Mouse (Mus musculus) heart, embryonic 11.5 days (tissue): ENCODE measurements around the gene Lima1. TPM values are rescaled to one million over a fixed set of nuclear protein-coding genes. Genes with fewer than 3 reads are reported as not detected.
"Not testable (repeated sequence)": the region's sequence is repeated elsewhere in the genome, so short reads cannot be mapped to it uniquely, and the experiment has no call there.

ENCODE experiments used
- ATAC-seq: fragments of 200-750 bp; cut with Nextera tagmentation; replicated peaks from 2 replicates; pipeline ENCODE4 v1.8.0; 2017; ENCODE audit warnings: moderate library complexity; ENCODE audit not compliant: insufficient number of reproducible peaks, low FRiP score, low TSS enrichment
- H3K27ac ChIP-seq: fragments of 300-500 bp; sonication (generic); 2 replicates; pipeline ENCODE4 v1.5.1; 2014; ENCODE audit warnings: mild to moderate bottlenecking, low read depth, low read length
- H3K27me3 ChIP-seq: fragments of 300-500 bp; sonication (generic); 2 replicates; pipeline ENCODE4 v1.6.1; 2014; ENCODE audit warnings: mild to moderate bottlenecking, low read length, mixed read lengths; ENCODE audit not compliant: control insufficient read depth, insufficient read depth
- H3K36me3 ChIP-seq: fragments of 300-500 bp; sonication (generic); 2 replicates; pipeline ENCODE4 v1.6.1; 2014; ENCODE audit warnings: mild to moderate bottlenecking, low read length, moderate library complexity, mixed read lengths; ENCODE audit not compliant: control insufficient read depth, insufficient read depth
- H3K4me1 ChIP-seq: fragments of 300-500 bp; sonication (generic); 2 replicates; pipeline ENCODE4 v1.6.1; 2014; ENCODE audit warnings: low read length; ENCODE audit not compliant: control insufficient read depth, insufficient read depth
- H3K4me2 ChIP-seq: fragments of 300-500 bp; sonication (generic); 2 replicates; pipeline ENCODE4 v1.6.1; 2014; ENCODE audit warnings: mild to moderate bottlenecking, moderate library complexity
- H3K4me3 ChIP-seq: fragments of 300-500 bp; sonication (generic); 2 replicates; pipeline ENCODE4 v1.5.1; 2014; ENCODE audit warnings: low read depth, low read length
- H3K9ac ChIP-seq: fragments of 300-500 bp; sonication (generic); 2 replicates; pipeline ENCODE4 v1.6.1; 2014; ENCODE audit warnings: mild to moderate bottlenecking, low read depth, low read length, moderate library complexity
- H3K9me3 ChIP-seq: fragments of 300-500 bp; sonication (generic); replicated peaks from 2 replicates; pipeline ENCODE4 v1.6.1; 2016; ENCODE audit warnings: low read length; ENCODE audit not compliant: control insufficient read depth
- WGBS: fragments of 180-500 bp; shearing (Covaris S2); extraction: QIAGEN DNeasy Blood & Tissue Kit; methylation state at CpG from one replicate; pipeline ENCODE4 v1.1.7; 2014; ENCODE audit not compliant: insufficient replicate concordance; 5-methylcytosine and 5-hydroxymethylcytosine counted together
- polyA plus RNA-seq: library from polyadenylated mRNA; unstranded; fragments of >200 nt; fragmentation: Nextera tagmentation; extraction: Ambion mirVana; gene quantifications from 2 replicates; pipeline ENCODE4 v1.2.1, GENCODE M21; 2014

The Lima1 gene
- polyA plus RNA-seq, 1 experiment from 2014 or later: 24.1 TPM

DNA sequence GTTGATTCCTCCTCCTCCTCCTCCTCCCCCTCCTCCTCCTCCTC is 102.6 kb downstream of the Lima1 start, which contains the start of gene Cers5:
Gene Cers5 (minus strand): TSS at position 5 of the 44 bp plus-strand sequence.
- not testable (repeated sequence) for H3K9me3 ChIP-seq, ATAC-seq, H3K36me3 ChIP-seq, H3K27me3 ChIP-seq, H3K4me1 ChIP-seq
- Histone ChIP-seq H3K27ac (peak within 1 kb of the TSS; percentile 75), H3K4me2 (peak within 1 kb of the TSS; percentile 94), H3K9ac (peak within 1 kb of the TSS; percentile 78), H3K4me3 (peak within 1 kb of the TSS; percentile 63)

DNA sequence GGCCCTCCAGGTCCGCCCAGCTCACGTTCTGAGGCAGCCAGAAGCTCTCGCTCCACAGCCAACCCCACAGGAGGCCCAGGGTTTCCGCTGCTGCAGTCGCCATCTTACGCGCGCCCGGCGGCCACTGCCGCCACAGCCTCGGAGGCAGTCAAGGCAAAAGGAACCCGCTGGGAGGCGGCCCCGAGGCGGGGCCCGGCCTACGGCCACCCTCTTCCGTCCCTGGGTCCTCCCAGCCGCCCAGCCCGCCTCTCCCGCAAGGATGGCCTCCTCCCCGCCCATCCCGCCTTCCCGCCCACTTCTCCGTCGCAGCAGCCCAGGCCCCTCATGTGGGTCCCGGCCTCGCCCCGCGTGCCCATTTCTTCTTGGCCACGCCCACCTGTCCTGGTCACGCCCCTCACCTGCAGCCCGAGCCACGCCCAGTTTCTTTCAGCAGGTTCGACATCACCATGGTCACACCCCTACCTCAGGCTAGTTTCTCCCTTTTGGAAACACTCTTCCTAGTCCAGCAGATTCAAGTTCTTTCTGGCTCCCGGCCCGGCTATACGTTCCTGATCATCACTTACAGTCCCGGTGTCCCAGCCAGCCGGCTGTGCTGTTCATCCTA is 102.9 kb downstream of the Lima1 start:
- ATAC-seq: peak; percentile 89
- Histone ChIP-seq H3K4me1 (peaks cover 10% of the 10 kb centered on the region), H3K36me3 (no peaks in the 10 kb centered on the region), H3K4me2 (peak overlapping the region; percentile 94), H3K27ac (peak overlapping the region; percentile 75), H3K4me3 (peak overlapping the region; percentile 63), H3K27me3 (no peaks in the 10 kb centered on the region), H3K9me3 (no peaks in the 10 kb centered on the region), H3K9ac (peak overlapping the region; percentile 78)
- under 1% methylated on average over 32 of the region's 41 CpGs for WGBS

DNA sequence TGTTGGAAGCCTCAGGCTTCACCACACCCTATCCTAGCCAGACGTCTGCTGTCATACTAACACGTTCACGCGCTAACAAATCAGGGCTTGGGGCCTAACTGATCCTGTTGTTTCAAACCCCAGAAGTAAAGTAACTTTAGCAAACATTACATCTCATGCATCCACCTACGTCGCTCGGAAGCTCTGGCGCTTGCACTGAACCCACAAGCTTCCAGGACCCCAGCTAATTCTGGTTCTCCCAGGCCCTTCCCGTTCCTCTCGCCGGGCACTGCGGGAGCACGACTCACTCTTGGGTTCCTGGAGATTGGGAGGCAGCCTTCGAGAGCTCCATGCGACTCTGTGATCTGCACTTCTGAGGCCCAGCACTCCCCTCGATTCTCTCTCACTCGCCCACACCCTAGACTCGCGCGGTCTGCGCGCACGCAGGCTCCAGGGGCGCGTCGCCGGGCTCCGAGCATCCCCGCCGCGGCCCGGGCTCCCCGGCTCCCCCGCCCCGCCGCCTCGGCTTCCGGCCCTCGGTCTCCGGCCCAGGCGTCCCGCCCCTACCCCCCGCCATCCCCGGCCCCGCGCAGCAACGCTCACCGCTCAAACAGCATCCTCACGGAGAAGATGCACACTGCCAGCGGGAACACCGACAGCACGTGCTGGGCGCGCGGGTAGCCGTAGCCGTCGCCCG is 103.5 kb downstream of the Lima1 start:
- H3K27ac ChIP-seq: peak overlapping the region; percentile 75
- no peaks in the 10 kb centered on the region for H3K9me3 ChIP-seq
- no peaks in the 10 kb centered on the region for H3K27me3 ChIP-seq
- whole genome bisulfite sequencing: under 1% methylated on average over 55 of the region's 59 CpGs
- peak; percentile 70 for ATAC-seq
- H3K4me3 ChIP-seq: peak overlapping the region; percentile 63
- peak overlapping the region; percentile 94 for H3K4me2 ChIP-seq
- H3K9ac ChIP-seq: peak overlapping the region; percentile 78
- peaks cover 10% of the 10 kb centered on the region for H3K4me1 ChIP-seq
- H3K36me3 ChIP-seq: no peaks in the 10 kb centered on the region

DNA sequence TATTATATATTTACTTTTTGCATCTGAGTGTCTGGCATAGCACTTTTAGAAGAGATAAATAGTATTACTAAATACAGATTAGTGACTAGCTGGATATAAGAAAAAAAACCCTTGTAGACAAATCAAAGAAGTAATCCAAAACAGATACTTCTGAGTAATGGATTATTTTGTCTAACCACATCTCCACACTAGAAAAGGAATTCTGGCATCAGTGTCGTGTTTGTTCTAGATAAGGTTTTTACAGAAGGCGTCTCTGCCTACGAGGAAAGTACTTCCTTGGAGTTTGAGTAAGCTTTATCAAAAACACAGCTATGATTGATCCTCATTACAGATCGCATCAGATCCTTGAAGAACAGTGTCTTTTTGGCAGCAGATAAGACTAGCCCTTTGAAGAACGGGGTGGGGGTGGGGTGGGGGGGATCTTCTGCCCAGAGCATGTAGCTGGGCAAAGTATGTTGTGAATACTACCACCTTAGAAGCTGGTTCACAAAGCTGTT is 104.2 kb downstream of the Lima1 start:
- Histone ChIP-seq H3K9me3 (no peaks in the 10 kb centered on the region), H3K4me1 (peaks cover 10% of the 10 kb centered on the region), H3K36me3 (no peaks in the 10 kb centered on the region), H3K27ac (peak overlapping the region; percentile 75; the same call in 1 of the 2 replicates), H3K4me2 (peak overlapping the region; percentile 94), H3K9ac (peak overlapping the region; percentile 78), H3K4me3 (peak overlapping the region; percentile 63), H3K27me3 (no peaks in the 10 kb centered on the region)
- WGBS: 5% methylated on average over 5 of the region's 5 CpGs
- no peak for ATAC-seq

DNA sequence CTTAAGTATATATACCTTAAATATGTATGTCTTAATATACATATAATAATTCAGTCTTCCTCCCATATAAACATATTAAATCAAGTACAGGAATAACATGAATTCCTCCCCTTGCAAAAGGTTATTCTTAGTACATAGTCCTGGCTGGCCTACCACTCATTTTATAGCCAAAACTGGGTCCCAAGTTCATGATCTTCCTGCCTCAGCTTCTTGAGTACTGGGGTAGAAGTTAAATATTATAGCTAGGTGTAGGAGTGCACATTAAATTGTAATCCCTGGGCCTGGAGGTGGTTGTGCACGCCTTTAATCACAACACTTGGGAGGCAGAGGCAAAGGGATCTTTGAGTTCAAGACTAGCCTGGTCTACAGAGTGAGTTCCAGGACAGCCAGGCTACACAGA is 106.5 kb downstream of the Lima1 start:
- no peaks in the 10 kb centered on the region for H3K27me3 ChIP-seq
- H3K4me2 ChIP-seq: no peak overlapping the region
- H3K4me3 ChIP-seq: no peak overlapping the region
- no peak overlapping the region for H3K9ac ChIP-seq
- H3K27ac ChIP-seq: no peak overlapping the region
- H3K4me1 ChIP-seq: peaks cover 10% of the 10 kb centered on the region
- WGBS: 86% methylated on average over 1 of the region's 1 CpGs
- H3K36me3 ChIP-seq: 0 out of 2 replicates have a peak, but pooled peaks cover 2% of the 10 kb centered on the region
- ATAC-seq: no peak
- no peaks in the 10 kb centered on the region for H3K9me3 ChIP-seq

DNA sequence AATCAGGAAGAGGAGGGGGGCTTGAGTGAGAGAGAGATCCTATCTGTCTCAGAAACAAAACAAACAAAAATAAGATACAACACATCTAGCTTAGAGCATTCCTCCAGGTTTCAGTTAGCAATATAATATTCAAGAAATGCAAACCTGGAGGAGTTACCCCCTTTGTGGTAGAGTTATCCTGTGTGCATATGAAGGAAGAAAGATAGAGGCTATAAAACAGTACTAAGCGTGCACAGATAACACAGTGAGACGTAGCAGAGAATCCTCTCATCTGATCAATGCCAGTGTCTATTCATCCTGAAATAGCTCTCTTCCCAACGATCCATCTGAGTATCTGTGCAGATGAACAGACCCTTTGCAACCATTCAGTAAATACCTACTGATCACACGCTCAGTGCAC is 107.8 kb downstream of the Lima1 start:
- ATAC-seq: no peak
- Histone ChIP-seq H3K36me3 (0 out of 2 replicates have a peak, but pooled peaks cover 2% of the 10 kb centered on the region), H3K27ac (no peak overlapping the region), H3K4me2 (no peak overlapping the region), H3K27me3 (no peaks in the 10 kb centered on the region), H3K4me3 (no peak overlapping the region), H3K9me3 (no peaks in the 10 kb centered on the region), H3K9ac (no peak overlapping the region), H3K4me1 (peaks cover 10% of the 10 kb centered on the region)
- WGBS: 77% methylated on average over 4 of the region's 4 CpGs

DNA sequence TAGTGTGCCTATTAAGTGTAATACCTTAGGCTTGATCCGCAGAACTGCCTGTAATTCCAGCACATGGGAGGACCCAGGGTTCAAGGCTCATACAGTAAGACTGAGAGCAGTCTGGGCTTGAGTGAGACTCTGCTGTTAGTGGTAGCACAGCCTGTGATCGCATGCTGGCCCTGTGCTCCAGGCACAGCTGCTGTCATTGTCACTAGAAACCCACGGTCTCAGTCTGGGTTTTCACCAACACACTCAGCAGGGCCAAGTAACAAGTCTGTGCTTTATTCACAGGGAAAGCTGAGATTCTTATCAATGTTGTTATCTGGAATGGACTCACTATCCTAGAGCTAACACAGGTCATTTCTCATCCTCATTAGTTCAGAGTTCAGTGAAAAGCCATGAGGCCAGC is 121.1 kb downstream of the Lima1 start:
- no peak for ATAC-seq
- Histone ChIP-seq H3K4me3 (no peak overlapping the region), H3K27ac (no peak overlapping the region), H3K4me2 (no peak overlapping the region), H3K4me1 (0 out of 2 replicates have a peak, but pooled peaks cover 2% of the 10 kb centered on the region), H3K9ac (no peak overlapping the region), H3K27me3 (no peaks in the 10 kb centered on the region), H3K36me3 (0 out of 2 replicates have a peak, but pooled peaks cover 6% of the 10 kb centered on the region), H3K9me3 (peaks cover 4% of the 10 kb centered on the region; the same call in 1 of the 2 replicates)
- 66% methylated on average over 3 of the region's 3 CpGs for WGBS

DNA sequence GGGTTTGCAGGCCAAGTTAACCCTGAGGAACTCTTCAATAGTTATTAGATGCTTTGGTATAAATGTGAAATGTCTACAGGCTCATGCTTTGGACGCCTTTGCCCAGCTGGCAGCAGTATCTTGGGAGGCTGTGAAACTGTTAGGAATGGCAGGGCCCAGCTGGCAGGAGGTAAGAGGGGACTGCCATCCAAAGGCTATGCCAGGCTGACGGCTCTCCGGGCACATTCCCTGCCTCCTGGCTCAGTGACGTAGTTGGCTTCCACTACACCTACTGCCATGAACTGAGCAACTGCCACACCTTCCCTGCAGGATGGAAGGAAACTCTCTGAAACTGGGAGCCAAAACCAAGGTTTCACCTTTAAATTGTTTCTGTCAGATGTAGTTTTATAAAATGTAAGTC is 135.0 kb downstream of the Lima1 start:
- 92% methylated on average over 4 of the region's 4 CpGs for WGBS
- Histone ChIP-seq H3K4me2 (no peak overlapping the region), H3K27ac (no peak overlapping the region), H3K4me1 (no peaks in the 10 kb centered on the region), H3K9ac (no peak overlapping the region), H3K4me3 (no peak overlapping the region), H3K9me3 (no peaks in the 10 kb centered on the region), H3K36me3 (peaks cover 13% of the 10 kb centered on the region), H3K27me3 (no peaks in the 10 kb centered on the region)
- no peak for ATAC-seq

DNA sequence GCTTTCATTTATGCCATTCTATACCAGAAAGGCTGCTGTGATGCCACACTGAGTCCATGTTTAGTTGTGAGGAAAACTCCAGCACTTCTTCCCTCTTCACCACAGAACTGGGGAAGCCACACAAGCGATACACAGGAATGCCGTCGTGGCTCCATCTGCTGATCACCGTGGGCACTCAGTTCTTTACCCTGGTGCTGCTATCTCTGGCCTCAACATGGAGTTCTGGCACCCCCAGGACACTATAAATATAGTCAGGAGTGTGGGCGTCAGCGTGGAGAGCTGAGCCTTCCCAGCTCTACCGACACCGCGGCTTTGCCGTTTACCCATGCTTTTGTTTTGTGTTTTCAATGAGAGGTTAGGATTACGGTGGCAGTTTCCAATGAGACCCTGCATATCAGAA is 138.6 kb downstream of the Lima1 start:
- Histone ChIP-seq H3K9ac (no peak overlapping the region), H3K4me2 (no peak overlapping the region), H3K27ac (no peak overlapping the region), H3K9me3 (no peaks in the 10 kb centered on the region), H3K4me3 (no peak overlapping the region), H3K27me3 (no peaks in the 10 kb centered on the region), H3K4me1 (no peaks in the 10 kb centered on the region), H3K36me3 (peaks cover 16% of the 10 kb centered on the region)
- WGBS: 85% methylated on average over 11 of the region's 11 CpGs
- ATAC-seq: no peak
